Mouse (Mus musculus): ENCODE results near the gene Pip5k1a. TPM values are rescaled to one million over a fixed set of nuclear protein-coding genes. Genes with fewer than 3 reads are reported as not detected.
"Not testable (repeated sequence)": the region's sequence is repeated elsewhere in the genome, so short reads cannot be mapped to it uniquely, and the experiment has no call there.

The Pip5k1a gene
- polyA plus RNA-seq, 1 experiment: 20.4 TPM

- DNase-seq: no peak
- 40% methylated on average over 3 of the region's 3 CpGs for WGBS
- Histone ChIP-seq H3K4me1 (ENCODE audit: control insufficient read depth, insufficient read depth, low read length) (no peaks in the 10 kb centered on the region), H3K4me3 (replicated peaks; ENCODE audit: extremely low read depth, low read depth, low read length) (no peak overlapping the region)
- TF ChIP-seq CTCF (IDR thresholded peaks at IDR 0.05; ENCODE audit: insufficient read depth, low read length): peak; percentile 67
- no peak for TF ChIP-seq POLR2A (IDR thresholded peaks at IDR 0.05; ENCODE audit: borderline replicate concordance, extremely low read depth, low read depth, low read length)
Measured at GRCm38 (mm10) chr3:95053701-95054100, 53.0 kb downstream of the Pip5k1a start.

- DNase-seq: no peak
- 36% methylated on average over 1 of the region's 1 CpGs for WGBS
- no peak overlapping the region for H3K4me3 ChIP-seq (replicated peaks; ENCODE audit: extremely low read depth, low read depth, low read length)
- no peaks in the 10 kb centered on the region for H3K4me1 ChIP-seq (ENCODE audit: control insufficient read depth, insufficient read depth, low read length)
- no peak for TF ChIP-seq POLR2A (IDR thresholded peaks at IDR 0.05; ENCODE audit: borderline replicate concordance, extremely low read depth, low read depth, low read length)
Measured at GRCm38 (mm10) chr3:95052959-95053358, 53.8 kb downstream of the Pip5k1a start.

GRCm38 (mm10) chr3:95047914-95048313 lies 58.8 kb downstream of the Pip5k1a start:
- WGBS: 59% methylated on average over 3 of the region's 3 CpGs
- no peak for DNase-seq
- no peak overlapping the region for H3K4me3 ChIP-seq (replicated peaks; ENCODE audit: extremely low read depth, low read depth, low read length)
- TF ChIP-seq POLR2A (IDR thresholded peaks at IDR 0.05; ENCODE audit: borderline replicate concordance, extremely low read depth, low read depth, low read length) (no peak), CTCF (IDR thresholded peaks at IDR 0.05; ENCODE audit: insufficient read depth, low read length) (no peak)
- H3K4me1 ChIP-seq (ENCODE audit: control insufficient read depth, insufficient read depth, low read length): peaks cover under 1% of the 10 kb centered on the region

GRCm38 (mm10) chr3:95046462-95047057 lies 60.2 kb downstream of the Pip5k1a start:
- 79% methylated on average over 11 of the region's 11 CpGs for WGBS
- no peak for DNase-seq
- no peak overlapping the region for H3K4me3 ChIP-seq (replicated peaks; ENCODE audit: extremely low read depth, low read depth, low read length)
- TF ChIP-seq POLR2A (IDR thresholded peaks at IDR 0.05; ENCODE audit: borderline replicate concordance, extremely low read depth, low read depth, low read length): no peak
- no peak for TF ChIP-seq CTCF (IDR thresholded peaks at IDR 0.05; ENCODE audit: insufficient read depth, low read length)
- peaks cover 3% of the 10 kb centered on the region for H3K4me1 ChIP-seq (ENCODE audit: control insufficient read depth, insufficient read depth, low read length)

- DNase-seq: no peak
- TF ChIP-seq CTCF (IDR thresholded peaks at IDR 0.05; ENCODE audit: insufficient read depth, low read length): no peak
- peaks cover 3% of the 10 kb centered on the region for H3K4me1 ChIP-seq (ENCODE audit: control insufficient read depth, insufficient read depth, low read length)
- no peak overlapping the region for H3K4me3 ChIP-seq (replicated peaks; ENCODE audit: extremely low read depth, low read depth, low read length)
- WGBS: 56% methylated on average over 6 of the region's 6 CpGs
Measured at GRCm38 (mm10) chr3:95043251-95043650, 63.5 kb downstream of the Pip5k1a start.

- TF ChIP-seq POLR2A (IDR thresholded peaks at IDR 0.05; ENCODE audit: borderline replicate concordance, extremely low read depth, low read depth, low read length): no peak
- TF ChIP-seq CTCF (IDR thresholded peaks at IDR 0.05; ENCODE audit: insufficient read depth, low read length): no peak
- no peak for DNase-seq
- Histone ChIP-seq H3K4me1 (ENCODE audit: control insufficient read depth, insufficient read depth, low read length) (peaks cover 3% of the 10 kb centered on the region), H3K4me3 (replicated peaks; ENCODE audit: extremely low read depth, low read depth, low read length) (peak overlapping the region; percentile 68)
- WGBS: 6% methylated on average over 7 of the region's 7 CpGs
Measured at GRCm38 (mm10) chr3:95042838-95043229, 63.9 kb downstream of the Pip5k1a start.

GRCm38 (mm10) chr3:95042166-95042837 lies 64.4 kb downstream of the Pip5k1a start, which contains the start of gene Psmd4:
Psmd4 (minus strand) TSS chr3:95042614.
- WGBS: under 1% methylated on average over 36 of the region's 36 CpGs
- Histone ChIP-seq H3K4me3 (replicated peaks; ENCODE audit: extremely low read depth, low read depth, low read length) (peak within 1 kb of the TSS; percentile 88), H3K4me1 (ENCODE audit: control insufficient read depth, insufficient read depth, low read length) (peaks cover 3% of the 10 kb centered on the region)
- peak; percentile 99 for DNase-seq
- TF ChIP-seq POLR2A (IDR thresholded peaks at IDR 0.05; ENCODE audit: borderline replicate concordance, extremely low read depth, low read depth, low read length) (peak; percentile 96; the same call in 1 of the 2 replicates), CTCF (IDR thresholded peaks at IDR 0.05; ENCODE audit: insufficient read depth, low read length) (no peak)

GRCm38 (mm10) chr3:95041625-95042024 lies 65.1 kb downstream of the Pip5k1a start:
- 13% methylated on average over 3 of the region's 3 CpGs for WGBS
- DNase-seq: no peak
- TF ChIP-seq CTCF (IDR thresholded peaks at IDR 0.05; ENCODE audit: insufficient read depth, low read length): no peak
- TF ChIP-seq POLR2A (IDR thresholded peaks at IDR 0.05; ENCODE audit: borderline replicate concordance, extremely low read depth, low read depth, low read length): no peak
- H3K4me1 ChIP-seq (ENCODE audit: control insufficient read depth, insufficient read depth, low read length): peaks cover 3% of the 10 kb centered on the region
- H3K4me3 ChIP-seq (replicated peaks; ENCODE audit: extremely low read depth, low read depth, low read length): peak overlapping the region; percentile 88

GRCm38 (mm10) chr3:95029953-95030352 lies 76.8 kb downstream of the Pip5k1a start:
- DNase-seq: no peak
- 54% methylated on average over 3 of the region's 3 CpGs for WGBS
- TF ChIP-seq CTCF (IDR thresholded peaks at IDR 0.05; ENCODE audit: insufficient read depth, low read length): no peak
- no peak for TF ChIP-seq POLR2A (IDR thresholded peaks at IDR 0.05; ENCODE audit: borderline replicate concordance, extremely low read depth, low read depth, low read length)

GRCm38 (mm10) chr3:95029291-95029827 lies 77.4 kb downstream of the Pip5k1a start:
- not testable (repeated sequence) for H3K4me3 ChIP-seq (replicated peaks; ENCODE audit: extremely low read depth, low read depth, low read length); H3K4me1 ChIP-seq (ENCODE audit: control insufficient read depth, insufficient read depth, low read length); DNase-seq
- 69% methylated on average over 3 of the region's 3 CpGs for WGBS

More at GRCm38 (mm10) chr3:95029953-95030352, 76.8 kb downstream of the Pip5k1a start:
- Histone ChIP-seq H3K4me1 (ENCODE audit: control insufficient read depth, insufficient read depth, low read length) (peaks cover 6% of the 10 kb centered on the region; the same call in 1 of the 2 replicates), H3K4me3 (replicated peaks; ENCODE audit: extremely low read depth, low read depth, low read length) (no peak overlapping the region)
